Mouse (Mus musculus) spleen, postnatal 10 days (tissue): ENCODE data around the gene Cd209a.
"Not testable (repeated sequence)": the region's sequence is repeated elsewhere in the genome, so short reads cannot be mapped to it uniquely, and the experiment has no call there.

Experiments used
- DNase-seq, 2 experiments: peaks; one replicate each; pipeline ENCODE4 v3.0.0; 2021 to 2022; ENCODE audit warnings: low spot score in 2 of 2

Cd209a gene

DNA sequence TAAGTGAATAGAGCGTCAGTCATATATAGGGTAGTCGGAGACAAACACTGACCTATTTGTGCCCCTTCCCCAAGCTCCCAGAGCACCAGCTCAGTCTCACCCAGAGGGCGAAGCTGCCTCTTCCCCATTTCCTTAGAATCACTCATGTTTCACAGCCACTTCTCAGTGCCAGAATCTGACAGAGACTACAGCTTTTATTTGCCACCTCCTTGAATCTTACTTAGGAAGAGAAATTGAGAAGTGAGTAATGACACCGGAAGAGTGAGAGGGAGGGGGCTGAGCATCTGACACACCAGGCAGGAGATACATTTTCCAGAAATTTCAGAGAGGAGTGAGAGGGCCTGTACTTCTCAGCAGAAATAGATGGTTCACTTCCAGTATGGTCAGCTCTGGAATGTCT is at the start of gene Cd209a:
Cd209a (minus strand) TSS at position 224 of the 400 bp plus-strand sequence.
- no peak for DNase-seq

DNA sequence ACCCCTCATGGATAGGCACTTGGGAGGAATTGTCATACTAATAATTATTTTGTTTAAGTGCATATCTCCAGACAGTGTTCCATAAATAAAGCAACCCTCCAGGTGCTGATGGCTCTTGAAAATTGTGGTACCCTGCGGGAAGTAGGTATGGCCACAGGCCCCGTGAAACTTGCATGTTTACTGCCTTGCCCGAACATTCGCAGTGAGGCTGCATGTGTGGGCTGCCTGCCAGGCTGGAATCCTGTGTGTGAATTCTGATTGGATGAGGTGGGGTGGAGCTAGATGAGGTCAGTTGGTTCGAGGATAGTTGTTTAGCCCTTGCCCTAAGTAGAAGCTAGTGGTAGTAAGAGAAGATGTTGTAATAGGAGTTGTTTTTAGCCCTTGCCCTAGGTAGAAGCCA is 19.9 kb upstream of the Cd209a start:
- not testable (repeated sequence) for DNase-seq

DNA sequence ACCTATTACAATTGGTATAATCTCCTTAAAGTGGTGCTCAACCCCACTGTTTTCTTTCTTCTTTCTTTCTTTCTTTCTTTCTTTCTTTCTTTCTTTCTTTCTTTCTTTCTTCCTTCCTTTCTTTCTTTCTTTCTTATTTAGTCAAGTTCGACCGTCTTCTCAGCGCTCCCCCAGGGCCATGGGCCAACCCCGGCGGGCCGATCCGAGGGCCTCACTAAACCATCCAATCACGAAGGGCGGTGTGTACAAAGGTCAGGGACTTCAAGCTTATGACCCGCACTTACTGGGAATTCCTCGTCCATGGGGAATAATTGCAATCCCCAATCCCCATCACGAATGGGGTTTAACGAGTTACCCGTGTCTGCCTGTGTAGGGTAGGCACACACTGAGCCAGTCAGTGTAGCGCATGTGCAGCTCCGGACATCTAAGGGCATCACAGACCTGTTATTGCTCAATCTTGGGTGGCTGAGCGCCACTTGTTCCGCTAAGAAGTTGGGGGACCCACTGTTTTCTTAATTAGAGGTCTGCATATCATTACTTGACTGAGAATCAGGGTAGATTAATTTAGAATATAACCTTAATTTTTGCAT is 5.6 kb upstream of the Cd209a start:
- peak; percentile 40 to 83 for DNase-seq

DNA sequence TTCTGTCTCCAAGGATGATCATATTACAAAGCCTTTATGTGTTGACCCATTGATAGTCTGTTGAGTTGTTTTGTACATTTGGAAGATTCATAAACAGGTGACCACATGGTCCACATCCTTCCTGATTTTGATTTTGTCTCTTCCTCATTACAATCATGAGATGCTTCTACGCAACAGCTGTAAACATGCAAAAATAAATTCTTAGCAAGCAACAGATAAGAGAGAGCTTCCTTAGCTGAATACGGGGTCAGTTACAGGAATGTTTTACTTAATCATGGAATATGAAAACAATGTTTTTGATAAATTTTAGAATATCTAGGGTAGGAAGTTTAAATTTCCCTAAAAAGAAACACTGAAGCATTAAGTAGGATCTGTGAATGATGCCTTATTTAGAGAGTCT is 11.8 kb downstream of the Cd209a start:
- no peak for DNase-seq

DNA sequence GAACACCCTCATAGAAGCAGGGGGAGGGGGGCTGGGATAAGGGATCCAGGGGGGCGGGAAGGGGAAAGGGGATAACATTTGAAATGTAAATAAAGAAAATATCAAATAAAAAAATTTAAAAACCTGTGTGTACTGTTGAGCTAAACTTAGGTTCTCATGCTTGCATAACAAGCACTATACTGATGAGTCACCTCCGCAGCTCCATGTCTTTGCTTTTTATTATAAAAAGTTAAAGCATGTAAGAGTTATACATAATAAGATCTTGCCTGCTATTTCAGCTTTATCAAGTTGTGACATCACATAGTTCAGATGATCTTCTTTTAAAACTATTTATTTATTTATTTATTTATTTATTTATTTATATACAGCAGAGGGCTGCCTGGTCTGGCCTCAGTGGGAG is 13.2 kb downstream of the Cd209a start:
- no peak for DNase-seq

DNA sequence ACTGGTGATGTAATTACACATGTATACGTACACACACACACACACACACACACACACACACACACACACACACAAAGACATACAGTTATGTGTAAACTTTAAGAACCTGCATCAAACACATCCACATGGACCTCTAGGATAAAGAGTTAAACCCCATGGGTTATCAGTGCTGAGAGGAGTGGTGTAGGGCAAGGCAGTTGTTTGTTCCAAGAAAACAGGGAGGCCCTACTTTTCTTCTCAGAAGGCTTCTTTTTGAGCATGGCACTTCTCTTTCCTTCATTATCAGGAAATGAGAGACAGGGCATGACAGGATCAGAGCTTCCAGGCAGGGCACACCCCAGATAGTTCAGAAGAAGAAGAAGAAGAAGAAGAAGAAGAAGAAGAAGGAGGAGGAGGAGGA is 14.7 kb downstream of the Cd209a start:
- no peak for DNase-seq

DNA sequence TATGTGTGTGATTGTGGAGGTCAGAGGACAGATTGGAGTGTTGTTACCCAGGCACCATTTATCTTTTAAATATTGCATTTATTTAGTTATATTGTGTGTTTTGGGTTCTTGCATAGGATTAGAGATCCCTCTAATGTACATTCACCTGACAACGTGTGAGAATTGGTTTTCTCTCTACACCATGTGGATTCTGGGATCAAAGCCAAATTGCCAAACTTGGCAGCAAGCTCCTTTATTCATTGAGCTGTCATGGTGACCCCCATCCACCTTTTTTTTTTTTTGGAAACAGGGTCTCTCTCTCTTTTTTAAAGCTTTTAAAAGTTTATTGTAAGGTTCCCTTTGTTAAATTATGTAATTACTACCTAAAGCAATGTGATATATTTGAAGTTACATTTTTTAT is 27.7 kb downstream of the Cd209a start:
- DNase-seq: no peak

DNA sequence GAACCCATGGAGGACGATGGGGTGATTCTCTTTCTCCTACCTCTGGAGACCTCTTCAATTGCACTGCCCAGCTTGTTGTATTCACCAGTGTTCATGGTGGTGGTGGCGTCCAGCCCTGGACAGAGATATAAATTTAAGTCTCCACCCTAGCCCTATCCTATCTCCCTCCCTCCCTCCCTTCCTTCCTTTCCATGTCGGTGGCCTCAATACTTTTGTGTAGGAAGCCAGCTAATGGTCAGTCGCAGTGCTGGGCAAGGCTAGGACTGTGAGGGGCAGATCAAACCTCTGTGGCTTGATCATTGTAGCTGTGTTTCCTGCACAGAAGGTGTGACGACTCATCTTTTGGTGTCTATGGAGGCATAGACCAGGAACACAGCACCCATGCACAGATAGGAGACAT is 28.2 kb downstream of the Cd209a start, which contains the start of gene Clec4g:
Clec4g (minus strand) TSS at position 101 of the 400 bp plus-strand sequence.
- DNase-seq: no peak

DNA sequence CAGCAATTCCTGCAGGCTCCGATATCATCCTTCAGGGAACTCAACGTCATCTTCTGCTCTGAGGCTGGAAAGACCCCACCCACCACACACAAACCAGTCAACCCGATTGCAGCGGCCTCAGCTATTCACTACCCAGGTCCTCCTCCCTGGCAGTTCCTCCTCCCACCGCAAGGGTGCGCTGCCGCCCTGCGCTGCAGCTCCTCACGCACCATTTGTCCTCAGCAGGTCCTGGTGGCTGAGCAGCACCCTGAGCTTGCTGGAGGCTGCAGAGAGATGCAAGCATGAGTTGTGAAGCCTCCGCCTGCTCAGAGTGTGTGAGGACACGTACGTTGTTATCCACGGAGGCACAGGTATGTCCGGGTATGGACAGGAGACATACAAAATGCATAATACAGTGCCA is 30.2 kb downstream of the Cd209a start:
- DNase-seq: peak; percentile 71 to 87

DNA sequence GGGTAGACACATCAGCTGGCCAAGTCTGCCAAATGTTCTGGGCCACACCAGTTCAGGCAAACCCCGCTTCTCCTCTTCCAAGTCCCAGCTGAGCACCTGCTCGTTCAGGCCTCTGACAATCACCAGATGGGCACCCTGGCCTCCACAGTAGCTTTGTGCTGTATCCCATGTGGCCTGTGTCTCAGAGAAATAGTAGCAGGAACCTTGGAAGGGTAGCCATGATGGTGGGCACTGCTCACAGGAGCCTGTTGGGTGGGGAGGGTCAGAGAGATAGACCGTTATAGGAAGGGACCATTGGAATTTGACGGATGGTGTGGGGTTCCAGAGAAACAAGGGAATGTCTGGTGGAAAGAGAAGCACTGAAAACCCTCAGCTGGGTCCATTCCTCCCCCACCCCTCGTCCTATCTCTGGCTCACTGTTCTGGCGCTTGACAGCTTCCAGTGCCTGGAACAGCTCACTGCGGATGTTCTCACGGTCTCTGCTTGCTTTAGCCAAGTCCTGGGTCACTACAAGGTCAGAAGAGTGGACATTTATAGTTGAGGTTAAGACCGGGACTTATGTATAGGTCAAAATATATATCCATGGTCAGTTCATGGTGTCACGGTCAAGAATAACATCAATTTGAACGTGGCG is 31.3 kb downstream of the Cd209a start:
- DNase-seq: no peak

DNA sequence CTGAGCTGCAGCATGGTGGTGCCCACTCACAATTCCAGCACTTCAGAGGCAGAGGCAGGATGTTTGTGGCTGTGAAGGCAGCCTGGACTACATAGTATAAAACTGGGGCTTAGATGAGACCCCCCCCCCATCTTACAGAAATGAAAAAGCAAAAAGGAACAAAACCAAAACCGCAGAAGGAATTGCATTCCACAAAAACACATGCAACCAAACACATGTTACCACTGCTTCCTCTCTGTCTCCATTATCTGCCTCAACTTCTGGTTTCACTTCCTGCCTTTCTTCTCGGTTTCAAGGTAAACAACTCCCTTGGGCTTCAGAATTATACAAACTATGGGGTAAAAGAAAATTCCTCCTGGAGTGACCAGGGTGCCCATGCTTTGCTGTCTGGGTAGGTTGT is 37.1 kb downstream of the Cd209a start:
- DNase-seq: no peak

DNA sequence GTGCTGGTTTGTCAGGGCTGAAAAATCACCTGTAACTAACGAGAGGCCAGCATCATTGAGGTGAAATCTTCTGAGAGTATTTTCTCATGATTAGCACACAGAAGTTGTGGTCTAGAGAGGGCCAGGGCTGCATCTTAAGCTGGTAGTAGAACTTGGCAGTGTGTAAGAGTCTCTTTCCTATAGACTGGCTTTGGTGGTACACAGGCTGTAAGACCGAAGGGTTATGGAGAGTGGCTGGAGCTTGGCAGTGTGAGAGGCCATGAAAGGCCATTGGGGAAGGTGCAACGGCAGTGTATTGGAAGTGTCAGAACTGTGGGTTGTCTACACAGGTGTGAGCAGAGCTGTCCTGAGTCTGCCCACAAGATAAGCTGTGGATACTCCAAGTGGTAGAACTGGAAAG is 38.5 kb downstream of the Cd209a start:
- DNase-seq: no peak

DNA sequence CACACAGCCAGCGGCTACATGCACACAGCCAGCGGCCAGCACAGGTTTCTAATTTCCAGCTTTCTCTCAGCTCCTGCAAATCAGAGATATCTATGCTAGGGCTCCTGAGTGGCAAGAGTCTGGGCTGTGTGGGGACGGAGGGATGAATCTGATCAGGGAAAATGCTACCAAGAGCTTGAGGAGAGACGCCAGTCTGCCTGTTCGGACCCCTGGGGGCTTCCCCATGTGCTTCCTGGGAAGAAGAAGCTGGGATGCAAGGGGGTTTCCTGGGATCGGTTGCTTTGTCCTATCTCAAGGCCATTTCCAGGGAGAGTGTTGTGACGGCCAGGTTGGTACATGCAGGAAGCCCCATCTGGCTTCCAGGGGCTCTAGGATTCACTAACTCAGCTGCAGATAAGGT is 41.2 kb downstream of the Cd209a start:
- DNase-seq: no peak

DNA sequence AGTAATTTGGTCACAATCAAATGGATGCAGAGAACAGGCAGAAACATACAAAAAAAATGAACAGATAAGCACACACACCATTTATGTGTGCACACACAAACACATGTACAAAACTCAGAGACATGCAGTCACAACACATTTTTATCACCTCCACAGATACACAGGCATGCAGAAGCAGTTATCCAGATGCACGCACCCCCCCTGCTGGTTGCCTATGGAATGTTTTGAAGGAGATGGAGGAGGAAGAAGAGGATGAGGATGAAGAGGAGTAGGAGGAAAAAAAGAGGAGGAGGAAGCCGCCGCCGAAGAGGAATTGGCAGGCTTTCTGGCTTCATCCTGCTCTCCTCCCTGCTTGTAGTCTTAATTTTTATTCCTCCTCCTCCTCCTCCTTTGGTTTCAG is 43.1 kb downstream of the Cd209a start:
- DNase-seq: peak in 1 of 2 experiments; percentile 31

DNA sequence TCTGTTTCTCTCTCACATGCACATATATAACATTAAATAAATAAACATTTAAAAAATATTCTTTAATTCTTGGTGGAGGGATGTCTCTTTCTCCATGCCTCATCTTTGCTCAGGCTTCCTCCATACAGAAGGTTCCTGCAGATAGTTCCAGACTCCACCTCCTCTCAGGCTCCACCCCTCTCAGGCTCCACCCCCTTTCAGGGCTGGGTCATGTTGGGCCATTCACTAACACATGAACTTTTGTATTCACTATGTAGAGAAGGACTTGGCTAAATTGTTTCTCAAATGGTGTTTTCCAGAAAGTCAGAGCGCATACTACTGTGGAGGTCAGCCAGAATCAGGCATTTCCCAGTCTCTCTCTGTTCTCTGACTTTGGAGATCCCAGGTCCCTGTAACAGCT is 47.3 kb downstream of the Cd209a start:
- peak in 1 of 2 experiments; percentile 43 for DNase-seq

DNA sequence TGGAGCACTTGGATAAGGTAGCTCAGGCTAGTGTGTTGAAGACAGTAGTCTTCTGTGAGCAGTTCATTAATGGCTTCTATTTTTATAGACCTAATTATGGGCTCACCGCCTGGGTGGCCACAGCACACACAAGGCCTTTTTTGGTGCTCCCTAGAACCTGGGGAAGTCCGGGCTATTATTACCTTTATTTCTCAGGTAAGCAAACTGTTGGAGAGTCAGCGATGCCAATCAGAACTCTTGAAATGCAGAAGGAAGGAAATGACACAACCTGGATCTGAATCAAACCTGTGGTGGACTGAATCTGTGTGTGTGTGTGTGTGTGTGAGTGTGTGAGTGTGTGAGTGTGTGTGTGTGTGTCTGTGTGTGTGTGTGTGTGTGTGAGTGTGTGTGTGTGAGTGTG is 54.7 kb downstream of the Cd209a start, which contains the start of gene Fcer2a:
Fcer2a (minus strand) TSS at position 55 of the 400 bp plus-strand sequence.
- DNase-seq: no peak
